Mouse (Mus musculus) brain, embryonic 14.5 days (tissue): ENCODE data around the gene Wdr11.

Experiments used
- CTCF ChIP-seq: fragments of 200-500 bp; IDR thresholded peaks from 2 replicates; pipeline ENCODE4 v1.5.1; 2012; ENCODE audit warnings: inconsistent platforms, mild to moderate bottlenecking, moderate library complexity, borderline replicate concordance; ENCODE audit not compliant: insufficient read depth, insufficient read length; ENCODE audit errors: extremely low read depth
- POLR2A ChIP-seq: fragments of 200-500 bp; IDR thresholded peaks from 2 replicates; pipeline ENCODE4 v1.6.1; 2012; ENCODE audit warnings: mild to moderate bottlenecking, inconsistent platforms, borderline replicate concordance; ENCODE audit not compliant: poor library complexity, insufficient read depth, insufficient read length, severe bottlenecking; ENCODE audit errors: extremely low read depth

- TF ChIP-seq CTCF (no peak), POLR2A (no peak)
Measured at GRCm38 (mm10) chr7:129675852-129676251, 84.2 kb downstream of the Wdr11 start.
